Mouse (Mus musculus) adrenal gland, postnatal 14 days (tissue): ENCODE data around the gene Relt. TPM values are rescaled to one million over a fixed set of nuclear protein-coding genes. Genes with fewer than 3 reads are reported as not detected.
A peak's percentile ranks its signal among the peaks of the same experiment; 100 is the strongest.

ENCODE experiments used
- DNase-seq: peaks from one replicate; pipeline ENCODE4 v3.0.0; 2021; ENCODE audit warnings: mixed read lengths
- long read RNA-seq, 2 experiments: library from polyadenylated mRNA; stranded (forward); transcript quantifications; one replicate each; pipeline ENCODE4 v2.0.0; 2021
- total RNA-seq: library from RNA; stranded (reverse); gene quantifications from 2 replicates; pipeline ENCODE4 v1.2.3, GENCODE M21; 2021

The Relt gene
- 3.1 and 5.8 TPM in 2 replicates for total RNA-seq
- long read RNA-seq, experiment 1, partial matches to known transcripts, result 0 of 5 reads
- long read RNA-seq, experiment 1, other reads (novel, unspliced or antisense), result 2 of 5 reads
- long read RNA-seq, experiment 2, partial matches to known transcripts, result 0 of 3 reads
- long read RNA-seq, experiment 2, other reads (novel, unspliced or antisense), result 1 of 3 reads

- peak; percentile 96 for DNase-seq
Observed at GRCm38 (mm10) chr7:100862828-100863638, at the start of gene Relt. Gene Relt, minus strand, starts transcription at chr7:100863446.

- peak; percentile 58 for DNase-seq
Observed at GRCm38 (mm10) chr7:100911791-100912190, 48.5 kb upstream of the Relt start.

DNA sequence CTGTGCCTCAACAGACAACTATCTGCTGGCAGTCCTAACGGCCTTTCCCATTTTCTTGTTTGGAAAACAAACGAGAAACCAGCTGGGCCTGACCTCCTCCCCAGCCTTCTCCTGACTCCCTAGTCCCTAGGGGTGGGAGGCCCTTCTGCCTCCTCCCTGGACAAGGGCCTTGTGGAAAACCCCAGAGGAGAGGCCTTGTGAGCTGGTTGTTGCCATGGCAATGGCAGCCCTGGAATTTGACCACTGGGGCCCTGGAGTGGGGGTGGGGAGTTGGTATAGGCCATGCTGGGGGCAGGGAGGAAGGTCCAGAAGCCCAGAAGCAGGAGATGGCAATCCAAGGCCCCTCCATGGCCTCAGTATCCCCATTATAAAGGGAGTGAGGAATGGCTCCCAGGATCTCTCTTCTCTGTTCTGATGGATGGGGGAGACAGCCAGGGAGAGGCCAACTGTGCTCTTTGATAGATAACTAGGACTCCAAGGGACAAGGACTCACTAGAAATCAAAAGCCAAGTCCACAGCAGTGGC is 48.1 kb upstream of the Relt start:
- DNase-seq, result peak; percentile 79

DNA sequence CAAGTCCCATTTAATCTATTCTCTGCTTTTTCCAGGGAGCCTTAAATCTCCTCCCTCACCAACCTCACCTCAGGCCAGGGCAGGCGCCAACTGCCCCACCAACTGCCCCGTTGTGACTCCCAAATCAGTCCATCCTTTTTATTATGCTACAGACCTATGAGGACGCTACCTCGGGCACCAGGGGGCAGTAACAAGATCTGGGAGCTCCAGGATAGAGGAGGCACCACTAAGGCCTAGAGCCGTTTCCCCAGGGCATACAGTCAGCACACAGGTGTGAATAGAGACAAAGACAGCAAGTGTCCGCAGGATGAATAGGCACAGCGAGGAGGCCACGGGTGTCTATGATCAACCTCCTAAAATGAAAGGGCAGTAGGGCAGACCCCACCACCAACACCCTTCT is 45.3 kb upstream of the Relt start:
- peak; percentile 80 for DNase-seq

DNA sequence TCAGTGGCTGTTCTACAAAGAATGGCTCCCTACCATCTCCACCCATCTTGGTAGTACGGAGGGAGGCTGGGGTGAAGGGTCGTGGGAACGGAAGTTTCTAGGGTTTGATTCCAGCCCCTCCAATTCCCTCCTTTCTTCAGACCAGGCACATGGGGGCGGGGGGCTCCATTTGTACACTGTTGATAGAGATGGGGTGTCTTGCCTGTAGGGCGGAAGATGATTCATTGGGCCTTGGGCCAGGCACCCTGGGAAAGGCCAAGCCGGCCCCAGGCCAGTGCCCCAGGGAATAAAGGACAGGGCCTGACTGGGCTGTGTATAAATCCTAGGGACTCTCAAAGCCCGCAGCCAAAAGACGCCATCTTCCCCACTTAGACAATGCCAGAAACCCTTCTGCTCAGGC is 44.8 kb upstream of the Relt start:
- peak; percentile 74 for DNase-seq

DNA sequence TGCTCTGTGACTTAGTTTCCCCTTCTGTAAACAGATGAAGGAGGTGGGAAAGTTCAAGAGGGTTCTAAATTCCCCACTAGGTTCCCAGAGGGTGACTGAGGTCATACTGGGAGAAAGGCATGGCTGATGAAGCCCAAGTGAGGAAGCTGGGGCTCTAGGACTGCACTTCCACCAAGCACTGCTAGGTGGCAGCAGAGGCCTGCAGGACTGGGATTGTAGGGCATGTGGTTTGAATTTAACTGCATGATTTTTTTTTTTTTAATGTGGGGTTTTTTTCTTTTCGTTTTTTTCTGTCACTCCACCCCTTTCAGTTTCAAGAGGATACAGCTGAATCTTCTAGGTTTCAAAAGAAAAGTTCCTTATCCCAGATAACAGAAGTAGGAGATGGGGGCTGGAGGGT is 44.0 kb upstream of the Relt start:
- DNase-seq, result peak; percentile 88

DNA sequence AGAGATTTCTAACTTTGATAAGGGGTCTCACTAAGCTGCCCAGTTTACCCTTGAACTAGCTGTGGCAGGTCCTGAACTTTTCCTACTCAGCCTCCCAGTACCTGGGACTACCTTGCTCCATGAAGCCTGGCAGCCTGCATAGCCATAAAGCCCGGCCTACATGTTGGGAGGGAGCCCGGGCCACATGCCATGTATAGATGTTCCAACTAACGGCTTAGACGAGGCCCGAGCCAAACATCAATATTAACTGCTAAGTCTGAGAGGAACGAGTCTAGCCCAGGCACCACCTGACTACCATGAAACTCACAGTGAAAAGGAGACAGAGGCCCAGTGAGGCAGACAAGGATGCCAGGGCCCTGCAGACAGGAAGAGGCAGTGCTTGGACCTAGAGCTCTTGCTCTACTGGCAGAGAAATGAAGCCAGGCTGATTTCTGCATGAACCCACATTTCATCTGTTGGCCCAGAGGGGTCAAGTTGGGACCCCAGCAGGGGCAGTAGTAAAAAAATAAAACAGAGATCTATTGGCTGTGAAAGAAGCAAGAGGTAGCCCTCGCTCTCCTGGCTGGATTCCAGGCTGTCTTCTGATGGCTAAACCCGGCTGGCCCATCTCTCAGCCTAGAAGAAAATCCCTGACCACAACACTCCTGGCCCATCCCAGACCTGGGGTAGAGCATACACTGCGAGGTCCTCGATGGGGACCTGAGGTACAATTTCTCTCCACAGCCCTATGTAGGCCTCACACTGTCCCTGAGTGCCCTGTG is 43.0 kb upstream of the Relt start:
- DNase-seq, result no peak

GRCm38 (mm10) chr7:100905037-100905436 is 41.8 kb upstream of the Relt start:
- no peak for DNase-seq

GRCm38 (mm10) chr7:100904612-100905011 is 41.4 kb upstream of the Relt start:
- DNase-seq, result no peak

- DNase-seq, result no peak
Observed at GRCm38 (mm10) chr7:100902451-100903137, 39.3 kb upstream of the Relt start.

DNA sequence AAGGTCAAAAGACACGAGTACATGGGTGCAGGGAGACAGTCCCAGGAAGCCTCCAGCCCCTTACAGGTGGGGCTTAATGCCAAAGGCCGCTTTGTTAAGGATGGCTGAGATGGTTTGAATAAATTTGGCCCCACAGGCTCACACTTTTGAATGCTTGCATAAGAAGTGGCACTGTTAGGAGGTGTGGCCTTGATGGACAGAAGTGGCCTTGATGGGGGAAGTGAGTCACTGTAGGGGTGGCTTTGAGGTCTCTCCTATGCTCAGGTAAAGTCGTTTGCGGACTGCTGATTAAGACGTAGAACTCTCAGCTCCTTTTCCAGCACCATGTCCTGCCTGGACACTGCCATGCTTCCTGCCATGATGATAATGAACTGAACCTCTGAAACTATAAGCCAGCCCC is 34.6 kb upstream of the Relt start:
- DNase-seq, result no peak

- no peak for DNase-seq
Observed at GRCm38 (mm10) chr7:100894833-100895226, 31.6 kb upstream of the Relt start.

GRCm38 (mm10) chr7:100894057-100894832 is 31.0 kb upstream of the Relt start:
- DNase-seq, result peak; percentile 79

DNA sequence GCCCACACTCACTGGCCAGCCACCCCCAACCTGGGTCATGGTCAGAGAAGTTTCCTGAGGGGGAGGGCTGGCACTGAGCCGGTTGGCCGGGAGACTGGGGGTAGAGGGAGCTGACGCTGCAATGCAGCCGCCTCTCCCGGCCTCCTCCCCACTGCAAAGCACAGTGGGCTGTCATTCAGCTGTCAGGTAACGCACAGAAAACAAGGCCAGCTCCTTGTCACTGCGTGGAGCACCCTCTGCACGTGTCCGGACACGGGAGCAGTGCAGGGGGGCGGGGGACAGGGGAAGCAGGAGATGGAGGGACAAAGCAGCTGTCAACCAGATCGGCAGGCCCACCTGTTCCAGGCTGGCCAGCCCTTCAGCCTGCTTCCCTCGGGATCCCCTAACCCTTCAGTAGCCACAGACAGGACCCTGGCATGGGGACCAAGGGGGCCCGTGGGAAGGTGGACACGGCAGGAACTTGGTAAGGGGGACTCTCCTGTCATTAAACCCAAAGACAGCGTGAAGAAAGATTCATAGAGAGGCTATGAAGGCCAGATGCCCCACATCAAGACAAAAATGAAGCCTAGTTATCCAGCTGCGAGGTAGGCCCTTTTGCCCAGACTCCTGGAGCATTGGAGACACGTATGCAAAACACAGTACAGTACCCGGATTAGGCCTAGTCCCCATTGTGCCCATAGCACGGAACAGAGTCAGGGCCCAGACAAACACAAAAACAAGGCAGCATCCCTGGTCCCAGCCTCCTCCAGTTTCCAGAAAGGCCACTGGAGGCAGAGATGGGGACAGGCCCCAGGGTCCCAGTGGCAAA is 30.2 kb upstream of the Relt start:
- DNase-seq, result peak; percentile 92

- DNase-seq, result peak; percentile 74
Observed at GRCm38 (mm10) chr7:100886535-100886934, 23.3 kb upstream of the Relt start.

DNA sequence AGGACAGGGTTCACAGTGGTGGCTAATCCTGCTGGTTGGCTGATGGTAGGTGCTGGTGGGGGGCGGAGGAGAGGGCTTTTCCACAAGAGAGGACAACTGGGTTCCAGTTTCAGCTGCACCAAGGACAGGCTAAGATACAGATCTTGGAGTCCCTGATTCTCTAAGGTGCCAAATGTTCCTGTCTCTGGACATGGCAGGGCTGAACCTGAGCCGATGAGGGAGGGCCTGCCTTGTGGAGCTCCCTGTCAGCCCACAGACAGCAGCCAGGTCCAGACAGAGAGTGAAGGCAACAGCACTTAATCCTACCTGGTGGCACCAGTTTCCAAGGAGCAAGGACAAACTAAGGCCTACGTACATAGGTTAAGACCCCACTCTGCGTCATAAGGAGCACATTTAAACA is 21.2 kb upstream of the Relt start:
- no peak for DNase-seq

GRCm38 (mm10) chr7:100881950-100882349 is 18.7 kb upstream of the Relt start:
- DNase-seq, result no peak

- peak; percentile 36 for DNase-seq
Observed at GRCm38 (mm10) chr7:100881531-100881930, 18.3 kb upstream of the Relt start.

DNA sequence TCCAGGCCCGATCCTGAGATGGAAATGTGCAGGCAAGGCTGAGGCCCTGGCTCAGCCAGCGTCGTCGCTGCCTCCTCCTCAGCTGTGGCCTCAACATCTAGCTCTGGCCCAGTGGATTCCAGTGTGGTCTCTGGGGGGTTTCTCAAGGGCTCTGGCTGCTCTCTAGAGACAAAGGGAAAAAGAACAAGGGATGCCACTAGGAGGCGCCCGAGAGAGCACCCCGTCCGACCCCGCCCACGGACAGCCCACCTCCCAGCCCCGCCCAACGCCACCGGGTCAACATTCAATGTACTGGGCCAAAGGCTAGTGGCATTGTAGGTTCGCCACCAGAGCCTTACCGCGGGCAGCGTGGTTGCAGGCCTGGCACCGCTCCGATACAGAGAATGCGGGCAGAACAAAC is 16.3 kb upstream of the Relt start:
- DNase-seq, result peak; percentile 92

DNA sequence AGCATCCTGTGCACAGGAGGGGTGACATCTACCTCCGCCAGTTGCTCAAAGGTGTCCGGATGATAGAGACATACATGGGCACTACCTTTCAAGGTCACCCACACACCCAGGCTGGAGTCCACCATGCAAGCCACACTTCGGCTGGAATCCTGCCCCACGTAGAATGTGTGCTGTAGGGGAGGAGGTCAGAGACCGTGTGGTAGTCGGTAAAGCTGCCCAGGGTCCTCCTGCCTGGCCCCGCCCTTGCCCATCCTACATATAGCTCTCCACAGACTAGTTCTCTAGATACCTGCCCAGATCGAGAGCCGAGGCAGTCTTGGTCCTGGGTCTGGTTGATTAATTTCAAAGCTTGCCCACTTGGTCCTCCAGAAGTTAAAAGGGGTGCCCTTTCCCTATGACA is 13.5 kb upstream of the Relt start:
- DNase-seq, result no peak

- DNase-seq, result peak; percentile 56
Observed at GRCm38 (mm10) chr7:100876293-100876692, 13.0 kb upstream of the Relt start.
